Mouse (Mus musculus) MEL (cell line): ENCODE measurements around the gene Ogfod2. TPM values are rescaled to one million over a fixed set of nuclear protein-coding genes. Genes with fewer than 3 reads are reported as not detected.

ENCODE experiments used
- DNase-seq: peaks from one replicate; pipeline ENCODE4 v3.0.0; 2011; ENCODE audit warnings: low read depth, low spot score
- H3K27ac ChIP-seq: 2 replicates; pipeline ENCODE4 v1.5.1; 2012; ENCODE audit warnings: low read depth, mild to moderate bottlenecking, control low read depth, low read length, moderate library complexity; ENCODE audit not compliant: control insufficient read depth
- H3K27me3 ChIP-seq, 2 experiments: fragments of 150-350 bp in 1 of 2; sonication (generic) in 1 of 2; 2 replicates each; pipeline ENCODE4 v1.6.1; 2012; ENCODE audit warnings: low read length in 2 of 2, mild to moderate bottlenecking in 2 of 2, improper control_type of control experiment in 1 of 2, moderate library complexity in 1 of 2; ENCODE audit not compliant: insufficient read depth in 2 of 2, control insufficient read depth in 1 of 2
- H3K36me3 ChIP-seq, 2 experiments: 2 replicates each; pipeline ENCODE4 v1.6.1; 2012 to 2014; ENCODE audit warnings: low read length in 2 of 2, improper control_type of control experiment in 1 of 2, inconsistent platforms in 1 of 2, mild to moderate bottlenecking in 1 of 2; ENCODE audit not compliant: insufficient read depth in 2 of 2, control insufficient read depth in 1 of 2
- H3K4me1 ChIP-seq, 2 experiments: fragments of 150-350 bp in 1 of 2; sonication (generic) in 1 of 2; 2 replicates each; pipeline ENCODE4 v1.6.1; 2012; ENCODE audit warnings: low read length in 2 of 2, improper control_type of control experiment in 1 of 2, mild to moderate bottlenecking in 1 of 2; ENCODE audit not compliant: insufficient read depth in 2 of 2, control insufficient read depth in 1 of 2
- H3K4me3 ChIP-seq, 2 experiments: fragments of 150-350 bp in 1 of 2; sonication (generic) in 1 of 2; 2 replicates each; pipeline ENCODE4 v1.5.1; 2012; ENCODE audit warnings: low read depth in 2 of 2, low read length in 2 of 2, mild to moderate bottlenecking in 2 of 2, moderate library complexity in 2 of 2, control low read depth in 1 of 2, improper control_type of control experiment in 1 of 2; ENCODE audit not compliant: control insufficient read depth in 1 of 2, insufficient read depth in 1 of 2
- H3K79me2 ChIP-seq: 2 replicates; pipeline ENCODE4 v1.6.1; 2012; ENCODE audit warnings: mild to moderate bottlenecking, low read length, moderate library complexity; ENCODE audit not compliant: control insufficient read depth, poor library complexity, insufficient read depth
- H3K9ac ChIP-seq: 2 replicates; pipeline ENCODE4 v1.6.1; 2012; ENCODE audit warnings: low read depth, mild to moderate bottlenecking, control low read depth, low read length, moderate library complexity; ENCODE audit not compliant: control insufficient read depth, poor library complexity, severe bottlenecking
- H3K9me3 ChIP-seq: fragments of 150-350 bp; sonication (generic); replicated peaks from 2 replicates; pipeline ENCODE4 v1.6.1; 2012; ENCODE audit warnings: mild to moderate bottlenecking, low read length, improper control_type of control experiment, moderate library complexity; ENCODE audit not compliant: insufficient read depth
- BHLHE40 ChIP-seq: IDR thresholded peaks from 2 replicates; pipeline ENCODE4 v1.6.1; 2012; ENCODE audit warnings: low read depth, mild to moderate bottlenecking, inconsistent platforms, low read length, improper control_type of control experiment, borderline replicate concordance
- CHD1 ChIP-seq: IDR thresholded peaks from 2 replicates; pipeline ENCODE4 v1.6.1; 2012; ENCODE audit warnings: low read depth, mild to moderate bottlenecking, inconsistent platforms, low read length, improper control_type of control experiment
- CHD2 ChIP-seq: IDR thresholded peaks from 2 replicates; pipeline ENCODE4 v1.6.1; 2011; ENCODE audit warnings: low read length, improper control_type of control experiment
- CTCF ChIP-seq, 3 experiments: IDR thresholded peaks in 2 of 3; conservative IDR thresholded peaks in 1 of 3; 2 replicates each; pipeline ENCODE4 v1.5.1; 2011 to 2012; ENCODE audit warnings: low read length in 3 of 3, low read depth in 2 of 3, mild to moderate bottlenecking in 2 of 3, improper control_type of control experiment in 1 of 3, inconsistent platforms in 1 of 3, mixed read lengths in 1 of 3, moderate library complexity in 1 of 3; ENCODE audit not compliant: control insufficient read depth in 1 of 3, insufficient read depth in 1 of 3, poor library complexity in 1 of 3, severe bottlenecking in 1 of 3
- E2F4 ChIP-seq: IDR thresholded peaks from 2 replicates; pipeline ENCODE4 v1.6.1; 2011; ENCODE audit warnings: low read depth, low read length, improper control_type of control experiment, borderline replicate concordance
- EP300 ChIP-seq, 2 experiments: IDR thresholded peaks; 2 replicates each; pipeline ENCODE4 v1.6.1; 2011; ENCODE audit warnings: improper control_type of control experiment in 2 of 2, low read length in 2 of 2, low read depth in 1 of 2, mild to moderate bottlenecking in 1 of 2
- ETS1 ChIP-seq: IDR thresholded peaks from 2 replicates; pipeline ENCODE4 v1.6.1; 2012; ENCODE audit warnings: low read depth, mild to moderate bottlenecking, inconsistent platforms, low read length, improper control_type of control experiment, moderate library complexity
- GABPA ChIP-seq: IDR thresholded peaks from 2 replicates; pipeline ENCODE4 v1.6.1; 2012; ENCODE audit warnings: low read depth, mild to moderate bottlenecking, inconsistent platforms, low read length, improper control_type of control experiment, moderate library complexity
- GATA1 ChIP-seq: IDR thresholded peaks from 2 replicates; pipeline ENCODE4 v1.6.1; 2011; ENCODE audit warnings: low read depth, low read length, improper control_type of control experiment
- HCFC1 ChIP-seq: IDR thresholded peaks from 2 replicates; pipeline ENCODE4 v1.6.1; 2012; ENCODE audit warnings: low read depth, mild to moderate bottlenecking, inconsistent platforms, low read length, improper control_type of control experiment, moderate library complexity
- JUND ChIP-seq: IDR thresholded peaks from 2 replicates; pipeline ENCODE4 v1.6.1; 2011; ENCODE audit warnings: low read depth, mild to moderate bottlenecking, improper control_type of control experiment, low read length
- KAT2A ChIP-seq: conservative IDR thresholded peaks from 2 replicates; pipeline ENCODE4 v1.6.1; 2012; ENCODE audit warnings: low read depth, low read length, improper control_type of control experiment, inconsistent platforms
- MAFK ChIP-seq: IDR thresholded peaks from 2 replicates; pipeline ENCODE4 v1.6.1; 2011; ENCODE audit warnings: low read depth, mild to moderate bottlenecking, low read length, improper control_type of control experiment, borderline replicate concordance
- MAX ChIP-seq: IDR thresholded peaks from 2 replicates; pipeline ENCODE4 v1.6.1; 2011; ENCODE audit warnings: low read length, improper control_type of control experiment
- MYC ChIP-seq: IDR thresholded peaks from 2 replicates; pipeline ENCODE4 v1.6.1; 2011; ENCODE audit warnings: low read depth, mild to moderate bottlenecking, low read length, improper control_type of control experiment, moderate library complexity
- NRF1 ChIP-seq: IDR thresholded peaks from 2 replicates; pipeline ENCODE4 v1.6.1; 2014; ENCODE audit warnings: low read depth, mild to moderate bottlenecking, inconsistent platforms, low read length, improper control_type of control experiment, moderate library complexity; ENCODE audit not compliant: poor library complexity, insufficient read depth, severe bottlenecking
- POLR2AphosphoS2 ChIP-seq: IDR thresholded peaks from 2 replicates; pipeline ENCODE4 v1.6.1; 2011; ENCODE audit warnings: low read length, improper control_type of control experiment
- POLR2AphosphoS5 ChIP-seq: IDR thresholded peaks from 2 replicates; pipeline ENCODE4 v1.6.1; 2012; ENCODE audit warnings: low read depth, borderline replicate concordance, mild to moderate bottlenecking, inconsistent platforms, low read length, moderate library complexity, mixed read lengths
- RCOR1 ChIP-seq: IDR thresholded peaks from 2 replicates; pipeline ENCODE4 v1.6.1; 2012; ENCODE audit warnings: low read depth, mild to moderate bottlenecking, inconsistent platforms, low read length, improper control_type of control experiment
- SIN3A ChIP-seq: IDR thresholded peaks from 2 replicates; pipeline ENCODE4 v1.6.1; 2012; ENCODE audit warnings: low read length, improper control_type of control experiment, inconsistent platforms
- TCF12 ChIP-seq: IDR thresholded peaks from 2 replicates; pipeline ENCODE4 v1.6.1; 2014; ENCODE audit warnings: low read depth, mild to moderate bottlenecking, inconsistent platforms, low read length, improper control_type of control experiment, moderate library complexity
- UBTF ChIP-seq: IDR thresholded peaks from 2 replicates; pipeline ENCODE4 v1.6.1; 2012; ENCODE audit warnings: low read depth, mild to moderate bottlenecking, inconsistent platforms, low read length, improper control_type of control experiment, moderate library complexity, borderline replicate concordance; ENCODE audit not compliant: insufficient read depth
- USF1 ChIP-seq: IDR thresholded peaks from 2 replicates; pipeline ENCODE4 v1.6.1; 2014; ENCODE audit warnings: low read depth, mild to moderate bottlenecking, inconsistent platforms, low read length, improper control_type of control experiment, moderate library complexity
- ZC3H11A ChIP-seq: IDR thresholded peaks from 2 replicates; pipeline ENCODE4 v1.6.1; 2012; ENCODE audit warnings: low read depth, mild to moderate bottlenecking, inconsistent platforms, low read length, improper control_type of control experiment
- ZKSCAN1 ChIP-seq: IDR thresholded peaks from 2 replicates; pipeline ENCODE4 v1.6.1; 2012; ENCODE audit warnings: low read depth, mild to moderate bottlenecking, inconsistent platforms, low read length, improper control_type of control experiment, moderate library complexity
- ZMIZ1 ChIP-seq: IDR thresholded peaks from 2 replicates; pipeline ENCODE4 v1.6.1; 2012; ENCODE audit warnings: low read depth, mild to moderate bottlenecking, inconsistent platforms, low read length, improper control_type of control experiment, moderate library complexity
- ZNF384 ChIP-seq: IDR thresholded peaks from 2 replicates; pipeline ENCODE4 v1.6.1; 2012; ENCODE audit warnings: low read depth, mild to moderate bottlenecking, inconsistent platforms, low read length, improper control_type of control experiment
- polyA plus RNA-seq, 2 experiments: library from polyadenylated mRNA; stranded (reverse) in 1 of 2; unstranded in 1 of 2; fragments of >175 nt in 1 of 2; fragments of >200 nt in 1 of 2; gene quantifications; 2 replicates each; pipeline versions ENCODE4 v1.2.1 to v1.2.4; 2012; ENCODE audit warnings: low replicate concordance in 2 of 2, low read depth in 1 of 2; ENCODE audit not compliant: insufficient read length in 2 of 2, insufficient read depth in 1 of 2, missing spikeins in 1 of 2
- total RNA-seq: library from RNA; depleted of rRNA; stranded (reverse); fragments of 300-350 nt; gene quantifications from 2 replicates; pipeline ENCODE4 v1.2.3, GENCODE M21; 2012

Ogfod2 gene
- total and polyA plus RNA-seq, 3 experiments, result 39.8 to 51.2 TPM; not detected in 1

DNA sequence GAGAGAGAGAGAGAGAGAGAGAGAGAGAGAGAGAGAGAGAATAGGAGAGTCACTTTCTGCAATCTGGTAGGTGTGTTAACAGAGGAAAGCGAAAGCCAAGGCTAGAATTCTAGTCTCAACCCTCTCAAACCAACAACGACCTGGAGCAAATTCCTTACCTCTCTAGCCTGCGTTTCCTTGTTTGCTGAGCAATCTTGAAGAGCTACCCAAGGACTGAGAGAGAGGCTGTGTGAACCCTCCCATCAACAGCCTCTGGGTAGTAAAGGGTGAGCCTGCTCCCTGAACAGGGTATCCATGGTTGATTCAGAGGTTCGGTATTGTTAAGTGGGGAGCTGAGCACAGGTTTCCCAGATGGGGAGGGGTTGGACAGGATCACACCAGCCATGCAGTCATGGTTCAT lies 40.6 kb downstream of the Ogfod2 start:
- no peak for DNase-seq
- no peak overlapping the region for H3K4me3 ChIP-seq
- no peaks in the 10 kb centered on the region for H3K36me3 ChIP-seq
- TF ChIP-seq USF1, result no peak
- no peak for TF ChIP-seq POLR2AphosphoS5
- no peak for TF ChIP-seq POLR2AphosphoS2
- no peak for TF ChIP-seq HCFC1
- TF ChIP-seq E2F4, result no peak
- no peak for TF ChIP-seq CHD1
- TF ChIP-seq ZKSCAN1, result no peak
- no peak for TF ChIP-seq EP300 (IDR thresholded peaks at IDR 0.05; ENCODE audit: low read depth in 1 of 2, low read length in 2 of 2)
- TF ChIP-seq KAT2A, result no peak
- TF ChIP-seq UBTF, result no peak
- no peak for TF ChIP-seq MAFK
- H3K9me3 ChIP-seq, result no peaks in the 10 kb centered on the region
- no peaks in the 10 kb centered on the region for H3K27me3 ChIP-seq
- no peaks in the 10 kb centered on the region for H3K79me2 ChIP-seq
- H3K4me1 ChIP-seq, result no peaks in the 10 kb centered on the region
- H3K9ac ChIP-seq, result no peak overlapping the region
- no peak overlapping the region for H3K27ac ChIP-seq

DNA sequence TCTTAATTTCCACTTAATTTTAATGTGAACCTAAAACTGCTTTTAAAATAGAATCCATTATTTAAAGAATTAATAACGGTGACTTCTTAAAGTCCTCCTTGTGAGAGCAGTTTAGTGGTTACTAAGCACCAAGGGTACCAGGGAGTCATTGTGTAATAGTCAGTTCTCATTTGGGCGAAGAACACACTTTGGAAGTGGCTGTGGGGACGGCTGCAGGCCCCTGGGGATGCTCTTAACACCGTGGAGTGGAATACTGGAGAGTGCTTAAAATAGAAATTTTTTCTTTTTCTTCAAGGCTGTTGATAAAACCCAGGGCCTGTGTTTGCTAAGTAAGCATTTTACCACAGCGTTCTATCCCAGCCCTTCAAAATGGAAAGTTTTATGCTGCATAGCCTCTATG lies 43.8 kb downstream of the Ogfod2 start:
- TF ChIP-seq SIN3A, result no peak
- no peak for TF ChIP-seq JUND
- no peak for TF ChIP-seq MYC
- TF ChIP-seq, all 39 proteins: peak for 0
- H3K9ac ChIP-seq, result no peak overlapping the region
- no peak overlapping the region for H3K4me3 ChIP-seq
- no peaks in the 10 kb centered on the region for H3K9me3 ChIP-seq
- H3K4me1 ChIP-seq, result no peaks in the 10 kb centered on the region
- no peaks in the 10 kb centered on the region for H3K79me2 ChIP-seq
- no peak for DNase-seq
- no peaks in the 10 kb centered on the region for H3K27me3 ChIP-seq
- H3K36me3 ChIP-seq, result no peaks in the 10 kb centered on the region
- H3K27ac ChIP-seq, result no peak overlapping the region

DNA sequence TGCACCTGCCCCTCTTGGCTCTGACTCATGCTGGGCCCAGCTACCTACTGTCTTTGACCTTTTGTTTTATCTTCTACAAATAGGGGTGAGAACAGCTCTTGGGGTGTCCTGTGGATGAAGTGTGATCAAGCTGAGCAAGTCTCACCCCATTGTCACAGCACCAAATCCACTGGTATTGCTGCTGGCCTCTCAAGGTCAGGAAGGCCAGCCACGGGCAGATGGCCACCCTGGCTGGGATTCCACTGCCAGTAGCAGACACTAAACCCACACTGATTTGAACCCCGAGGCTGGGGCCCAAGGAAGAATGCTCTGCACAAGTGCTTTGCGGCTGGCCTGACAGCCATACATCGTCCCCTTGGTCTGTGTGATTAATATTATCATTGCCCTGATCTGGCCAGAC lies 46.2 kb downstream of the Ogfod2 start:
- no peaks in the 10 kb centered on the region for H3K27me3 ChIP-seq
- no peak overlapping the region for H3K4me3 ChIP-seq
- H3K9ac ChIP-seq, result no peak overlapping the region
- DNase-seq, result no peak
- TF ChIP-seq HCFC1, result no peak
- no peak for TF ChIP-seq MAX
- TF ChIP-seq BHLHE40, result no peak
- TF ChIP-seq NRF1, result no peak
- TF ChIP-seq RCOR1, result no peak
- TF ChIP-seq ZNF384, result no peak
- no peak for TF ChIP-seq CTCF (IDR thresholded peaks at IDR 0.05 in 2 of 3, conservative IDR thresholded peaks at IDR 0.05 in 1 of 3; ENCODE audit: control insufficient read depth in 1 of 3, insufficient read depth in 1 of 3, low read depth in 2 of 3, low read length in 3 of 3, poor library complexity in 1 of 3, severe bottlenecking in 1 of 3)
- no peak for TF ChIP-seq POLR2AphosphoS5
- no peak for TF ChIP-seq TCF12
- no peak for TF ChIP-seq ZC3H11A
- TF ChIP-seq GABPA, result no peak
- no peak for TF ChIP-seq MYC
- no peak for TF ChIP-seq CHD2
- no peak for TF ChIP-seq ETS1
- TF ChIP-seq GATA1, result no peak
- TF ChIP-seq ZMIZ1, result no peak
- TF ChIP-seq ZKSCAN1, result no peak
- no peak for TF ChIP-seq MAFK
- TF ChIP-seq, all 39 proteins: peak for 0
- Histone ChIP-seq H3K9me3 (no peaks in the 10 kb centered on the region), H3K36me3 (no peaks in the 10 kb centered on the region), H3K4me1 (no peaks in the 10 kb centered on the region), H3K79me2 (no peaks in the 10 kb centered on the region), H3K27ac (no peak overlapping the region)
